Mouse (Mus musculus): ENCODE data around the gene A830005F24Rik. TPM values are rescaled to one million over a fixed set of nuclear protein-coding genes. Genes with fewer than 3 reads are reported as not detected.
A peak's percentile ranks its signal among the peaks of the same experiment; 100 is the strongest.

A830005F24Rik gene
- polyA plus RNA-seq, 1 experiment from 2014 or later = 0.76 TPM

- Histone ChIP-seq H3K27ac (ENCODE audit: low read length) (no peak overlapping the region), H3K4me1 (ENCODE audit: insufficient read depth, low read length) (peaks cover 11% of the 10 kb centered on the region; the same call in 1 of the 2 replicates), H3K4me2 (replicated peaks; ENCODE audit: low read depth, low read length) (no peak overlapping the region), H3K4me3 (ENCODE audit: low read length) (no peak overlapping the region), H3K36me3 (ENCODE audit: insufficient read depth, low read length) (no peaks in the 10 kb centered on the region), H3K9ac (replicated peaks; ENCODE audit: low read length) (no peak overlapping the region), H3K27me3 (ENCODE audit: insufficient read depth, low read length) (no peaks in the 10 kb centered on the region), H3K9me3 (ENCODE audit: low read length) (no peaks in the 10 kb centered on the region)
- ATAC-seq (ENCODE audit: low FRiP score, low TSS enrichment) = no peak
- WGBS = 79% methylated on average over 1 of the region's 1 CpGs
Measured at GRCm38 (mm10) chr13:48554552-48554951, 41.2 kb downstream of the A830005F24Rik start.

- Histone ChIP-seq H3K27ac (ENCODE audit: low read length) (no peak overlapping the region), H3K4me1 (ENCODE audit: insufficient read depth, low read length) (peaks cover 11% of the 10 kb centered on the region; the same call in 1 of the 2 replicates), H3K9me3 (ENCODE audit: low read length) (no peaks in the 10 kb centered on the region), H3K9ac (replicated peaks; ENCODE audit: low read length) (no peak overlapping the region), H3K4me3 (ENCODE audit: low read length) (no peak overlapping the region), H3K36me3 (ENCODE audit: insufficient read depth, low read length) (no peaks in the 10 kb centered on the region), H3K27me3 (ENCODE audit: insufficient read depth, low read length) (no peaks in the 10 kb centered on the region), H3K4me2 (replicated peaks; ENCODE audit: low read depth, low read length) (no peak overlapping the region)
- WGBS = 75% methylated on average over 1 of the region's 1 CpGs
- ATAC-seq (ENCODE audit: low FRiP score, low TSS enrichment) = no peak
Measured at GRCm38 (mm10) chr13:48555976-48556375, 42.6 kb downstream of the A830005F24Rik start.

- no peak for ATAC-seq (ENCODE audit: low FRiP score, low TSS enrichment)
- Histone ChIP-seq H3K4me1 (ENCODE audit: insufficient read depth, low read length) (peaks cover 8% of the 10 kb centered on the region; the same call in 1 of the 2 replicates), H3K27me3 (ENCODE audit: insufficient read depth, low read length) (no peaks in the 10 kb centered on the region), H3K4me2 (replicated peaks; ENCODE audit: low read depth, low read length) (no peak overlapping the region), H3K9me3 (ENCODE audit: low read length) (no peaks in the 10 kb centered on the region), H3K27ac (ENCODE audit: low read length) (no peak overlapping the region), H3K4me3 (ENCODE audit: low read length) (no peak overlapping the region), H3K9ac (replicated peaks; ENCODE audit: low read length) (no peak overlapping the region), H3K36me3 (ENCODE audit: insufficient read depth, low read length) (no peaks in the 10 kb centered on the region)
- WGBS = 93% methylated on average over 2 of the region's 2 CpGs
Measured at GRCm38 (mm10) chr13:48561481-48561880, 48.1 kb downstream of the A830005F24Rik start.

GRCm38 (mm10) chr13:48562336-48562735 is 49.0 kb downstream of the A830005F24Rik start:
- Histone ChIP-seq H3K27me3 (ENCODE audit: insufficient read depth, low read length) (no peaks in the 10 kb centered on the region), H3K36me3 (ENCODE audit: insufficient read depth, low read length) (no peaks in the 10 kb centered on the region), H3K27ac (ENCODE audit: low read length) (no peak overlapping the region), H3K4me1 (ENCODE audit: insufficient read depth, low read length) (peaks cover 9% of the 10 kb centered on the region; the same call in 1 of the 2 replicates), H3K4me2 (replicated peaks; ENCODE audit: low read depth, low read length) (no peak overlapping the region), H3K9ac (replicated peaks; ENCODE audit: low read length) (no peak overlapping the region), H3K9me3 (ENCODE audit: low read length) (no peaks in the 10 kb centered on the region), H3K4me3 (ENCODE audit: low read length) (no peak overlapping the region)
- no peak for ATAC-seq (ENCODE audit: low FRiP score, low TSS enrichment)
- WGBS = 88% methylated on average over 5 of the region's 5 CpGs

MicroRNA genes within 50 kb of the gene (microRNA counts, 519-probe panel; counts per million panel counts)
- 5,309 counts per million, percentile 98 among the panel's probes with 10 or more counts for microRNA mmu-let-7a
- microRNA mmu-let-7d = 5,457 counts per million, percentile 99 among the panel's probes with 10 or more counts
- 4,857 counts per million, percentile 96 among the panel's probes with 10 or more counts for microRNA mmu-let-7f

Small RNA genes lying within 50 kb of the gene (microRNA-seq; reads per million reads assigned to microRNA genes)
- gene Gm24111 (not detected), gene Mirlet7a-1 (284 reads per million, percentile 69 among the genes with 10 or more reads in this experiment), gene Mirlet7d (18,817 reads per million, percentile 97 among the genes with 10 or more reads in this experiment), gene Mirlet7f-1 (not detected)

Other genes starting within 250 kb of the A830005F24Rik start
- 4.1 and 4.2 TPM in 2 replicates for gene Zfp169, start 119 bp upstream of the A830005F24Rik start, polyA plus RNA-seq (2015; fragmentation: Nextera tagmentation; extraction: Ambion mirVana)
- gene Ptpdc1, start 112.1 kb downstream of the A830005F24Rik start, polyA plus RNA-seq (2015; fragmentation: Nextera tagmentation; extraction: Ambion mirVana) = 11.4 and 12.3 TPM in 2 replicates
- gene Barx1, start 149.4 kb downstream of the A830005F24Rik start, polyA plus RNA-seq (2015; fragmentation: Nextera tagmentation; extraction: Ambion mirVana) = 0.11 and 0.13 TPM in 2 replicates

Measured in kidney, embryonic 16.5 days (tissue).